Mouse (Mus musculus): Measurements from ENCODE around the gene Tfam.

The Tfam gene

DNA sequence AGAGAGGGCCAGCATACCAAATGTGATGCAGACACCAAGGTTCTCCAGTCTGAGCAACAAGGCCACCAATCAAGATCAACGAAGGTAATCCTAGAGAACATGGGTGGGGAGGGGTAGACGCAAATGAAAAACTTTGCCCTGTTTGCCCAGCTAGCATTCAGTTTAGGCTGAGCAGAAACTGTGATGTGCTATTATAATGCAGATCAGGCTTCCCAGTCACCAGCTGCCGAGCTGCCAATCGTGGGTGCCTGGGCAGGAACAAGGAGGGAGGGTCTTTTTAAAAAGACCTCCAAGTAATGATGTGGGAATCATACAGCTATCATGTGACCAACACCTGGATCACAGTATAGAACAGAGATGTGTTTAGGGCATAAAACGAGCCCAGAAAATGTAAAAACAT lies 15.0 kb downstream of the Tfam start:
- DNase-seq (ENCODE audit: low read depth, low spot score): no peak

DNA sequence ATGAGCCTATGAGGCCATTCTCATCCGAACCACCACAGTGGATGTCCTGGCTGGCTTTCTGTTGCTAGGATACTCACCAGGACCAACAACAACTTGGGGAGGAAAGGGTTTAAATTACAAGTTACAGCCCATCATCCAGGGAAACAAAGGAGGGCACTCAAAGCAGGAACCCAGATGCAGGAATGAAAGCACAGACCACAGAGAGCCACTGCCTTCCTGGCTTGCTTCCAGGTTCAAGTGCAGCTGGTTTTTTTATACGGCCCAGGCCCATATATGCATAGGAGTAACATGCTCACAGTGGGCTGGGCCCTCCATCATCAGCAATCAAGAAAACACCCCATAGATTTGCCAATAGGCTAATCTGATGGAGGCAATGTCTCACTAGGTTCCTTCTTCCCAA lies 15.4 kb downstream of the Tfam start:
- DNase-seq (ENCODE audit: low read depth, low spot score): no peak

DNA sequence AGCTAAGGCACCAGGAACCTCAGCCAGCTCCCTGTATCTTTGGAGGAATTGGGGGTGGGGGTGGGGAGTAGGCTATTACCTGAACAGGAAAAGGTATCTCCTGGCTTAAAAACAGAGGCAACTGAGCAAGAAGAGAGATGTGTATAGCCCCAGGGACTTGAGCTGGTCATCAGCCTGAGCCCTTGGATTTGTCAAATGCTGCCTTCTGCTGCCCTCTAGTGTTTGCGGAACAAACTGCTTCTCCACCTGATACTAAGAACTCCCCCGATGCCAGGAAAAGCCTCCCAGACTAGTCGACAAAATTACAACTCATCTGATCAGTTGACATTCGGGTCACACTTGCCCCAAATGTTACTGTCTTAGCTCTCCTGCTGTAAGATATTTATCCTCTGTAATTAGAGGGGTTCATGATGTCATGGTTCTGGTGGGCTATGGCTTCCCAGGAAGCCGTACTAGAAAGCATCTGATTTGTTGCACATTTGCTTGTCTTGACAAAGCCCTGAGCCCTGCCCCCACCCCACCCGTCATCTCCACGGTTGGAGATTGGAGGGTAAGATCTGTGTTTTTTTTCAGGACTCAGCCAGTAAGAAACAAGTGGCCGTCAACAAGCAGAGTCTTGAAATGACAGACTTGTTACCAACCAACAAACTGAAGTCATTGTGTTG lies 19.7 kb downstream of the Tfam start:
- DNase-seq (ENCODE audit: low read depth, low spot score): peak; percentile 88

DNA sequence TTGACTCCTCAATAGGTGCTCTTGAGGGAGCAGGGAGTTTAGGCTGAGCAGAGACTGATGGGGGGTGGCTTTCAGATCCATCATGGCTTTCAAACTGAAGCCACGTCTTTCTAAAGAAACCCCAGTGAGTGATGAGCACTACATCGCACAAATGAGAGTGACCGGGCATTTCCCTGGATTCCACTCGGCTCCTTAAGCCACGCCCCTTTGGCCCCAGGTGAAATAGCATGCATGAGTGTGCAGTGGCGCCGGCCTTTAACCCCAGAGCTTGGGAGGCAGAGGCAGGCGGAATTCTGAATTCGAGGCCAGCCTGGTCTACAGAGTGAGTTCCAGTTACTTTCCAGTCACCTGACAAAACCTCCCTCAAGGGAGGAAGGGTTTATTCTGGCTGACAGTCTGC lies 22.1 kb downstream of the Tfam start:
- no peak for DNase-seq (ENCODE audit: low read depth, low spot score)

DNA sequence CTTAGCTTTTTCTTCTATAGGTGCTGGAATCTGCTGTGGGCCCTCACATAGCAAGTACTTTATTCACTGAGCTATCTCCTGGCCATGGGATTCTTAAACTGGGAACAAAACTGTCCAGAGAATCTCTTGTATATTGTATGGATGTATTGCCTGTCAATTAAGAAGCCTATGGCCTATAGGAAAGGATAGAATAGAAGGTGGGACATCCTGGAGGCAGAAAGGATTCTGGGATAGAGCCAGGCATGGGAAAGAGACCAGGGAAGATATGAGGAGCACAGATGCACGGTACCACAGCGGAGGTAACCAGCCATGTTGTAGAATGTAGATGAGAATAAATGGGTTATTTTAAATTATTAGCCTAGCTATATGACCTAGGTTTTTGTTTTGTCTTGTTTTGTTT lies 36.6 kb downstream of the Tfam start:
- no peak for DNase-seq (ENCODE audit: low read depth, low spot score)

DNA sequence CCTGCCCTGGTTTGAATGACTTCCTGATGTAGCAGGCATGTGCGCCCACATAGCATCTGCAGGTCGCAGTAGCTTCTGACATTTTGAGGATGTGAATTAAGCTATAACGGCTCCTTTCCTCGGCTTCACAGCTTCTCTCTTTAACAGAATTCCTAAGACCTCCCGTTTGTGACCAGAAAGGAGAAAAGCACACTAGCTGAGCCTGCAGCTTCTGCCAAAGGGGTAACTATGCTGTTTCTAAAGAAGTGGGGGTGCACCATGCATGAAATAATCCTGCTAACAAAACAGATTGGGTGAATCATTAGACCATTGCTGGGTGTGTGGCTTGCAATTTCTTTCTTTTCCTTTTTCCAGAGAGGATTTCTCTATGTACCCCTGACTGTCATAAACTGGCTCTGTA lies 37.1 kb downstream of the Tfam start:
- DNase-seq (ENCODE audit: low read depth, low spot score): no peak

DNA sequence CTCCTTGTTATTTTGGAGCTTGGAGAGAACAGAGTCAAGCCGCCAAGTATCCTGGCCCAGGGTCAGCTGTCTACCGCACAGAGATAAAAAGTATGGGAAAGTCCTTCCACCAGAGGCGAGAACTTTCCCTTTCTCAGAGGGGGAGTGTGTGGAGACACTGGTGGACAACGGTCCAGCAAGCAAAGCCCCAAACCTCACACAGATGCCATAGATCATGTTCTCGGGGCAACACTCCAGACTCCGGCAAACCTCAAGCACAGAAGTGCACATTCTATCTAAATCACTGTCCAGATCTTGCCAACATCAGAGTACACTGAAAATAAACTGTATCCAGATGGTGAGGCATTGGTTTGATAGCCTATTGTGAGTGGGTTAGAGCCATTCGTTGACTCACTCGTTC lies 39.4 kb downstream of the Tfam start:
- DNase-seq (ENCODE audit: low read depth, low spot score): no peak

DNA sequence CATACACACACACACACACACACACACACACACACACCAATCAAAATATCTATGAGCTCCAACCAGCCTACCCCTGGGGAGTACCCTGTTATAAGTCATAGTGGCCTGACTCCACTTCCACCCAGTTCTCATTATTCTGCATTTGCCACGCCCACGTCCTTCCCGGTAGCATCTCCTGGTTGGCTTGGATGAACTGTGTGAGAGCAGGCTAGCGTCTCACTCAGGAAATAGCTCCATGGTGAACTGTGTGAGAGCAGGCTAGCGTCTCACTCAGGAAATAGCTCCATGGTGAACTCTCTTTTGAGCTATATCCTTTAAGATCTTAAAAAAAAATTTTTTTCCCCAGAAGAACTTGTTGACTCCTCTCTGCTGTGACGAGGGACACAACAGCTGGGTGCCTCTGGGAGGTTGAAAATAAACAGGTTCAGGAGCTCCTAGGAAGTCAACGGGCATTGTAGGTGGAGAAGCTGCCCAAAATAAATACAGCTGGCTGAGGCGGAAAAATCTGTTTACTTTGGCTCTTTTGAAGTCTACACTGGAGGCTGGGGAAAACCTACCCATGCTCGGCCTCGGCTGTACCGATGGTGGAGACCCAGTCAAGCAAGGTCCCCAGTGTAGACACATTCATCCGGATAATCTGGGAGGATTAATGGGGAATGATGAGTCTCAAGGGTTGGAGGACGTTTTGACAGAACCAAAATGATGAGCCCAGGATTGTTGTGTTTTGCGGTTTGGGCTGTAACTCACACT lies 40.9 kb downstream of the Tfam start:
- no peak for DNase-seq (ENCODE audit: low read depth, low spot score)

DNA sequence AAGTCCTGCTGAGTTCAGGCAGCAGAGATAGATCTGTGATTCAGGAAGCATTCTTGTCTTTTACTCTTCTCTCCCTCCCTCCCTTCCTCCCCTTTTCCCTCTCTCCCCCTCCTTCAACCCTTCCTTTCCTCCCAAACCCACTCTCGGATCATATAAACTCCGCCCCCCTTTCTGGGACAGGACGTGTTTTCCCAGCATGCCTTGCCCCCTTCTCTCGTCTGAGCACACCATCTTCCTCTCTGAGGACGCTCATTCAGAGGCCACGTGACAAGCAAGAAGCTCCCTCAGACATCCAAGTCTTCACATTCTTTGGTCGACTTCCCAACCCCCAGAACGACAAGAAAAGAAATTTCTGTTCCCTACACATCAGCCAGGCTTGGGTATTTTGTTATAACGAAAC lies 42.6 kb downstream of the Tfam start:
- DNase-seq (ENCODE audit: low read depth, low spot score): no peak

DNA sequence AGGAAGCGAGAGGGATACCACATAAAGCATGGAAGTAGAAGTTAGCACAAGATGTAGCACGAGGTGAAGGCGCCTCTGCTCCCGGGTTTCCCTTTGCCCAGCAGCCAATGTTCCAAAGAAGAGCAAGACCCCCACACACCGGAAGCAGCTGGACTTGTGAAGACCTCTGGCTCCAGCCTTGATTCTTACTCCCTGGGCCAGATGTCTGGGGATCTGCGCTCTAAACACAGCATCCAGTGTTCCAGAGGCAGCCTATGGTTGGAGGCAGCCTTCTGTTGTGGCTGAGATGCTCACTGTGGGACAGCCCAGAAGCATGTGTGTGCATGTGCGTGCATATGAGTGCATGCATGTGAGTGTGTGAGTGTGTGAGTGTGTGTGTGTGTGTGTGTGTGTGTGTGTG lies 43.4 kb downstream of the Tfam start:
- no peak for DNase-seq (ENCODE audit: low read depth, low spot score)

DNA sequence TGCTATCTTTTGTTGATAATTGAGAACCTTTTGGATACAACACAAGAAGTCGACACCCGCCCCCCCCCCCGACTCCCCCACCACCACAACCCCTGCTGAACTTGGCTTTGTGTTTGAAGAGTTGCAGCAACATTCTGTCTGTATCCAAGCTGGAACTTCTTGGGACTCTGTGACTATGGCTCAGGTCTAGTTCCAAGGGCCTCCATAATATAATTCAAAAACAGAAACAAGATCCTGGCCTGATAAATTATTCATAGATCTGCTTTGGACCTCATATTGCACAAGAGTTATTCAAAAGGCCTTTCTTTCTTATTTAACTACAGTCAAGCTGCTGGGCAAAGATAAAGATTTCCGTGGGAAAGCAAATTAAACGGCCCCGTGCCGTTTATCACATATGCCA lies 44.8 kb downstream of the Tfam start:
- no peak for DNase-seq (ENCODE audit: low read depth, low spot score)

DNA sequence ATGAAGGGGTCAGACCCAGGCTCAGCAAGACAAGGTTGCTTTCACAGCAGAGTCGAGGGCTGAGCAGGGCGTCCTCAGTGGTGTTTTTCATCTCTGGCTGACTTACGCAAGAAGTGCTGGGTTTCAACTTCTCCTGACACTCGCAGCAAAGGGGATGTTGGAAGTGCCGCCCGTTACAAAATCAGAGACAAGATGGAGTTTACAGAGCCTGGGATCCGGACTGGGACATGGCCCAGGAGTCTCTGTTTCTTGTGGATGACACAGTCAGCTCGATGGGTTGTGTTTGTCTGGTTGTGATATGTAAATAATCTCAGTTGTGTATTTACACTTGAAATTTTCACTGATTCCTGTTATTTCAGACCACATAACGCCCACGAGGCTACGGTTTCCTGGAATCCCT lies 45.2 kb downstream of the Tfam start:
- no peak for DNase-seq (ENCODE audit: low read depth, low spot score)

DNA sequence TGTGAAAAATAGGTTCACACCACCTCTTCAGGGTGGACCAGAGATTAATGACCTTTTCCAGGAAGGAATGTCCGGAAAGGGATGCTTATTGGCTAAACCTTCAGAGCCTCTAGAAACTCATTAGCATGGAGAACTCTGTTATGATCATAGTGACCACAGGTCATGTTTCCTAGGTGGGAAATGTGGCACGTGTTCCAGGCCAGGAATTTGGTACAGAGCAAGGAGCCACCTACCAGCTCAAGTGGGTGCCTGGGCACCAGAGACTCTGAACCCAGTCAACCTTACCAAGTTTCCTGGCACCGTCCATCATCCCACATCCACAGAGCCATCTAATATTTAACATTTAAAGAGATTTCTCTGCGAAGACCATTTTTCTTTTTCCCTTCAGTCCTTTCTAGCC lies 49.4 kb downstream of the Tfam start:
- no peak for DNase-seq (ENCODE audit: low read depth, low spot score)

DNA sequence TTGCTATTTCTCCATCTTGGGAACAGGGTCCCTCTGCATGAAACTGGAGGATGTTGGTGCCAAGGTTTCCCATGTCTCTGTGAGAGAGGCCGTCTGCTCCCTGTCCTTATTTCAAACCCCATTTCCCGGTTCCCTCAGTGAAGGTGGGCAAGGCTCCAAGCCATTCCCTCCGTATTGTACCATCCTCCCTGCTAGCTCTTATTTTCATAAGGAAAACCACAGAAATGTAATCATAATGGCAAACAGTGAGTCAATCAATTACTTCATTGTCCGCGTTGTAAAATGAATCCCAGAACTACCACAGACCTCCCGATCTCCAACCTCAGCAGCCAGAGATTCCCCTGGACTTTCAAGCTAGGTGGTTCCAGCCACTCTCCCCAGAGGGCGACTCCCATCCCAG lies 53.0 kb downstream of the Tfam start:
- DNase-seq (ENCODE audit: low read depth, low spot score): no peak

DNA sequence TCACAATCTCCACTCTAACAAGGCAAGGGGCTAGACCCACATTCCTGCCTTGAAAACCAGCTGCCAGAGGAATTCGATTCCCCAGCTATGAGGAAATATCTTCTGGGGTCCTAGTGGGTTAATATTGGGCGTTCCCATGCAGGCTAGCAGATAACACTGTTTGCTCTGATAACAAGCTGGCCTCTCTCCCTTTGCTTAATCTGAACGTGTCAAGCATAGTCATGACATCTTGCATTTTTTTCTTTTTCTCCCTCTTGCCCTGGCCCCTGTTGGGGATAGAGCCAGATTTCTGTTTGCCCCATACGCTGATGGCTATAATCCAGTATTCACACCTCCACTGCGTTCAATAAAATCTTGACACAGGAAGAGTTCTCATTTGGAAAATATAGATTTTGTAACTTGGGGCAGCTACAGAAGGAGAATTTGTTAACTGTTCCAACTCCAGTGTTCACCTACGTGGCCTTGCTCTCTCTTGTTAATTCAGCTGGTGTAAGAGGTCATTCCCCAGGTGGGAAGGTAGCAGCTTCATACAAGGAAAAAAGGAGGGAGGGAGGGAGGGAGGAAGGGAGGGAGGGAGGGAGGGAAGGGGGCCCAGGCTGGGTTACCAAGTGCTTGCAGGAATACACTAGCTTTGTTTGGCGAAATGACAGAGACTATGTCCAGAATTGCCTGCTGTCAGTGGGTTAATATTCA lies 54.6 kb downstream of the Tfam start:
- DNase-seq (ENCODE audit: low read depth, low spot score): no peak

DNA sequence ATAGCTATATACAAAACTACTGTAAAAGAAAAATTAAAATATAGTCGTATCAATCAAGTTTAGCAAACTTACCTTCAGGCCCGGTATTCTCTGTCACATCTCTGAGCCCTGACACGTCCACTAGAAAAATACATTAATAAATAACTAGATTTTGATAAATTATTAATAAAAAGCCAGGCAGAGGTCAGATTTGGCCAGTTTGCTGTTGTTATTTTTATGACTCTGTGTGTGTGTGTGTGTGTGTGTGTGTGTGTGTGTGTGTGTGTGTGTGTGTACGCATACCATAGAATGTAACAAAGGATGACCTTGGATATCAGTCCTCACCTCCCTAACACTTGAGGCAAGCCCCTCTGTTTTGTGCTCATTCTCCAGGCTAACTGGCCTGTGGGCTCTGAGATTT lies 56.1 kb downstream of the Tfam start:
- DNase-seq (ENCODE audit: low read depth, low spot score): no peak

DNA sequence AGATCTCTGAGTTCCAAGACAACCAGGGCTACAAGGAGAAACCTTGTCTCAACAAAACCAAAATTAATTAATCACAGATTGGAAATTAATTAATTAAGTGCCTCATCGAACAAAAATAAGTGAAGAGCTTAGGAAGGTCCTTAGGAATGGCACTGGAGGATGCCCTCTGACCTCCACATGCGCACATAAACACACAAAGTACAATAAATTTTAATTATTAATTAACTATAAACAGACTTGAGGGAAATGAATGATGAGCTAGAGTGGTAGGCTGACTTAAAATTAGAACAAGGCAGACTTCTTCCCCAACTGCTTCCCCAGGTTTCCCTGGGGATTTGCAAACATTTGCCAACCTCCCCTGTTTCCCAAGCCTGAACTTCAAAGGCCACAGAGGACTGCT lies 57.0 kb downstream of the Tfam start:
- DNase-seq (ENCODE audit: low read depth, low spot score): no peak

DNA sequence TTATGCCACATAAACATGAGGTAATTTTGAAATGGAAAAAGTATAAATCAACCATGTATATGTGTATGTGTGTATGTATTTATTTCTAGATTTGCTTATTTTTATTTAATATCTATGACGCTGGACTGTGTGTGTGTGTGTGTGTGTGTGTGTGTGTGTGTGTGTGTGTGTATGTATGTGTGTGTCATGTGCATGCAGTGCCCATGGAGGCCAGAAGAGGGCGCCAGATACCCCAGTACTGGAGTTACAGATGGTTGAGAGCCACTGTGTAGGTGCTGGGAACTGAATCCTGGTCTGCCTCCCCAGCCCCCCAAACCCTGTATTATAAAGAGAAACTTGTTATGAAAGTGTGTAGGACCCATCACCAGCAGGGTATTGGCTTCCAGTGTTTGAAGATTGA lies 58.0 kb downstream of the Tfam start:
- no peak for DNase-seq (ENCODE audit: low read depth, low spot score)

DNA sequence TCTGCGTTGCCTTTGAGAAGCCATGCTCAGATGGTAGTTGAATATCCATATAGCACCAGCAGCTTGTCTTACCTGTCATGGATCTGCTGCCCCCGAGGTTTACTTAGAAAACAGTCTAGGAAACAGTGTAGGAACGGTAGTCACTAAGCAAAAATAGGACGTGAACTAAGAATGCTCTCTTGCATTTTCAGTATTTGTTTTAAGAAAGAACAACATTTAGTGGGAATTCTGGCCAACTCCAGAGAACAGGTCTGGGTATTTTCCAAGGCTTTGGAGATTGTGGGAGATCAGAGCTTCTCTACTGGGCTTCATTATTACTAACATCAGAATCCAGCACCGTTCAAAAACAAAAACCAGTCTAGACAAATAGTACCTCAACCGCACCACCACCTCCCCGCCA lies 60.9 kb downstream of the Tfam start:
- DNase-seq (ENCODE audit: low read depth, low spot score): no peak

DNA sequence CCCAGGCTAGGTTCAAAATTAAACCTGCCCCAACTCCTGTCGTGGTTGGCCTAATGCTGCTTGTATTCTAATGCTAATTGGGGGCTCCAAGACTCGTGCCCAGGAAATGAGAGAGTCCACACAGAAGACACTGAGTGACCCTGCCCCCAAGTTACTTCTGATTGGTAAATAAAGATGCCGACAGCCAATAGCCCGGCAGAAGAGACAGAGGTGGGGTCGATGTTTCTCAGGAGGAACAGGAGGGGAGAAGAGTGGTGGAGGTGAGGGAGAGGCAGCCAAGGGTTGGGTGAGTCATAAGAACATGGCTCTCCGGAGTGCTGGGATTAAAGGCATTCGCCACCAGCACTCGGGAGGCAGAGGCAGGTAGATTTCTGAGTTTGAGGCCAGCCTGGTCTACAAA lies 61.7 kb downstream of the Tfam start:
- DNase-seq (ENCODE audit: low read depth, low spot score): no peak

Measured in mesoderm, embryonic 11.5 days (tissue).